Mouse (Mus musculus) gastrocnemius, postnatal 4 days (tissue): ENCODE results near the gene Itpr2. TPM values are rescaled to one million over a fixed set of nuclear protein-coding genes. Genes with fewer than 3 reads are reported as not detected.

Experiments used
- DNase-seq, 2 experiments: peaks; one replicate each; pipeline ENCODE4 v3.0.0; 2021 to 2022; ENCODE audit warnings: low spot score in 2 of 2, mixed read lengths in 2 of 2
- total RNA-seq, 2 experiments: library from RNA; stranded (reverse); gene quantifications; 2 replicates each; pipeline ENCODE4 v1.2.3; 2021

The Itpr2 gene
- total RNA-seq, 2 experiments from 2014 or later = 18.9 to 22.3 TPM

- DNase-seq = no peak
These were observed 130.5 kb downstream of the Itpr2 start for GRCm38 (mm10) chr6:146371511-146371910.

DNA sequence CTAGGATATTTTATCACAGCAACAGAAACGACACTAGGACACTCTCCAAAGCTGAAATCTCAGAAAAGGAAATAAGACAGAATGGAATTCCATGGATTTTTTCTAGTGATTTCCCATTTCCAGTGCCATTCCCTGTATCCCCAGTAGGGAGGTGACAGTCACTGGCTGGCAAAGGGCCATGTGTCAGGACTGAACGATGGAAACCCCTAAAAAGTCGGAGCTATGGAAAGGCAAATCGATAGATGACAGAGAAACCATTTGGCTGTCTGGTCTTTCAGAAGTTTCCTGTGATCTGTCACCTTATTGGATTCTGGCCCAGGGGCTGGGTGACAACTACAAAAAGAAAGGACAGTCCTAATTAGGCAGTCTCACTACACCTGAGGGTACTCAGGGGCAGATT is 135.8 kb downstream of the Itpr2 start:
- no peak for DNase-seq

GRCm38 (mm10) chr6:146357911-146358310 is 144.1 kb downstream of the Itpr2 start:
- DNase-seq = peak in 1 of 2 experiments; percentile 14

- no peak for DNase-seq
These were observed 149.7 kb downstream of the Itpr2 start for GRCm38 (mm10) chr6:146352258-146352805.

DNA sequence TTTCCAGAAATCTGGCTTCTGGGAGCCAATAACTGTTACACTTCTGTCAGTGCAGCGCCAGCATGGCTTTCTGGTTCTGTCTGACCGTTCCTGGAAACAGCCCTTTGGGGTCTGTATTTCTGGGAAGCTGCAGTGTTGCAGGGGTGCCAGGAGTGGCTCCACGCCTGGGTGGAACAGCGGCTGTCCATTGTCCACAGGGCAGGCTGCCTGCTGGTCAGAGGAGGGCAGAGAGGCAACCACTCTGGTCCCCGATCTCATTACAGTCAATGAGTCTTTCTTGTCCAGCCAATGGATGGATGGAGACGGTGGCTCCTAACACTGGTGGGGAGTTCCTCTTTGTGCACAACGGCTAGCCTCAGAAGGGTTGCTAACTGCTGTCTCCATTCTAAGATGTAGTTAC is 150.2 kb downstream of the Itpr2 start:
- DNase-seq = no peak

DNA sequence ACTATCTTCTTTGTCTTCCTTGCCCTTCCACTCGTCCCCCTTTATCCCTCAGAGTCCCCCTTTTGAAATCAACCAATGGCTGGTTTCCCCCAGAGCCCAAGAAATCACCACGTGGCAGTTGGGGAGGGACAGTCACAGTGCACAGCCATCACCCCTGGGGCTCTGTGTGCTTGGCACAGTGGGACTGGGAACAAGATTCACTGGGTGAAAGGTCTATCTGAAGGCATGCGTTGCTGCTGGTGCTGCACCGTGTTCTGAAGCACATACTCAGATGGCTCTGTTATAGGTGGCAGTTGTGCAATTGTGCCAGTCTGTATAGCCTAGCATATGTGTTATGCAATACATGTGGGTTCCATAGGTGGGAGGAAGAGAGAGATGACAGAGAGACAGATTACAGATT is 154.5 kb downstream of the Itpr2 start:
- no peak for DNase-seq

DNA sequence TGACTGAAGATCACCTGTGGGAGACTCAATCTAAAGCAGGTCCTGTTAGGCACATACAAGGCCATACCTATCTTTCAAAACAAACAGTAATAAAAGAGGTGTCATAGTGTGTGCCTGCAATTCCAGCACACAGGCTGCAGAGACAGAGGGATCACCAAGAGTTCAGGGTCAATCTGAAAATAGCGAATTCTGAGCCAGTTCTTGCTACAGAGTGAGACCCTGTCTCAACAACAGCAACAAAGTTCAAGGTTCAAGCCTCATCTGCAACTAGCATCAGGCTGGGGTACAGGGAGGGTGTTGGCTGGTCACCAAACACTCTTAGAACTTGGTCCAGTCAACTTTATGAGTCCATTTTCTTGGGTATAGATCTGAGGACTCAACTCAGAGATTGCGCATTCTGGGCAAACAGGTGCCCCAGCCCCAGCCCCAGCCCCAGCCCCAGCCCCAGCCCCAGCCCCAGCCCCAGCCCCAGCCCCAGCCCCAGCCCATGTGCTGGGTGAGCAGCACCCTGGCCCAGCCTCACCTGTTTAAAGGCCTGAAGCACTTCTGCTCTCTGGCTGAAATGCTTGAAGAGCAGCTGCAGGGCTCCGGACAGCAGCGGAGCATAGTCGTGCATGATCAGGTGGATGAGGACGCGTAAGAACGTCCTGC is 155.4 kb downstream of the Itpr2 start:
- no peak for DNase-seq

GRCm38 (mm10) chr6:146344732-146345131 is 157.3 kb downstream of the Itpr2 start:
- DNase-seq = no peak

DNA sequence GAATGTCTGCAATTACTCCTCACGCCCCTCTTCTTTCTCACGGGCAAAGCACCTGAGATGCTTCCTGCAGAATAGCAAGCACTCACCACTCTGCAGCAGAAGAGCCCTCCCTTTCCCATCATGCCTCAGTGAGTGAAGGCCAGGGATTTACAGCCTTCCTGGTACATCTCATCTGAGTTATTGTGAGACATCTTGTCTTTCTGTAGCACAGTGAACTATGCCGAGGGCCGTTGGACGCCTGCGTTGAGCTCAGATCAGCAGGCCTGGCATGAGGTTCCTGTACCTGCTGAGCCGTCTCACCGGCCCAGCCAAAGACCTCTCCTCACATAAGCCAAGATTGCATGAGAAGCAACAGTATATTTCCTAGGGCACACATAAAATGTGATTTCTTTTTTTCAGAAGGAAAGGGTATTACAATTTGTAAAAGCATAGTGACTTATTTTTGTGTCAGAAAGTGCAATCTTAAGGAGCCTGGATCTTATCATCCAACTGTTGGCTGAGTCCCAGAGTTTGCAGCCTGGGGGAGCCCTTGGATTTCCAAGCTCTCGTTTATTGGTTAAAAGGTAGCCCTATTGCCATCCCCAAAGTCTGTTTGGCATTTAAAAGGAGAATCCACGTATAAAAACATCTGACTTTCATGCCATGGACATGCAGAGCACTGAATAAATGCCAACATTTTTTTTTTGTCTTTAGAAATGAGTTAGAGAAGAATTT is 158.2 kb downstream of the Itpr2 start:
- no peak for DNase-seq

DNA sequence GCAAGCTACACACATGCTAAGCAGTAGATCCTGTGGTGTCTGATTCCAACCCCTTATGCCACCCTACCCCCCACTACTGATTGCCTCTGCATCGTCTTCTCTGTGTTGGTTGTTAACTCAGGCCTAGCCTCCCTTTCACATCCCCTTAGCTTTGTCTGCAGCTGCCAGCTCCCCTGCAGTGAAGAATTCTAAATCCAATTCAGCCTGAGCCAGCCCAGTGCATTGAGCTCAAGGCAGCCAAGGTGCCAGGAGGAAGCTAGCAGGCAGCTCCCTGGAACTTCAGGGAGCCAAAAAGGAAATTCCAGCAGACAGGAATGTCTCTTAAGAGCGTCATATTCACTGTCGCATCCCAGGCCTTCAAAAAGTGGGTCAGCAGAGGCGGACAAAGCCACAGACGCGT is 159.0 kb downstream of the Itpr2 start:
- DNase-seq = no peak

DNA sequence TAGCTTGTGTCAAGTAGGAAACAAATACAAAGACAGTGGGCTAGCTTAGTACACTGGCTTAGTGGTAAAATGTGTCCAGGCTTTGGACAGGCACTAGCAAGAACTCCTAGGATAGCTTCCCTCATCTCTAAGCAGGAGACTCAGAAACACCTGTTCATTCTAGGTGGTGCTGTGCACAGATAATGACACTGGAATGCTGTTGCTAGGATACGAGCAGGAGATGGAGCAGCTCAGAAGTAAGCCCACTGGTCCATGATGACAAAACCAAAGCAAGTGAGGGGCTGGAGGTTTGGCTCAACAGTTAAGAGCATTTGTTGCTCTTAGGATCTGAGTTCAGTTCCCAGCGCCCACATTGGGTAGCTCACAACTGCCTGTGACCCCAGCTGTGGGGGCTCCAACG is 160.1 kb downstream of the Itpr2 start:
- DNase-seq = no peak

GRCm38 (mm10) chr6:146341413-146341812 is 160.6 kb downstream of the Itpr2 start:
- DNase-seq = no peak

GRCm38 (mm10) chr6:146340951-146341350 is 161.1 kb downstream of the Itpr2 start:
- DNase-seq = no peak

GRCm38 (mm10) chr6:146339779-146340178 is 162.2 kb downstream of the Itpr2 start:
- DNase-seq = peak; percentile 27 to 56

DNA sequence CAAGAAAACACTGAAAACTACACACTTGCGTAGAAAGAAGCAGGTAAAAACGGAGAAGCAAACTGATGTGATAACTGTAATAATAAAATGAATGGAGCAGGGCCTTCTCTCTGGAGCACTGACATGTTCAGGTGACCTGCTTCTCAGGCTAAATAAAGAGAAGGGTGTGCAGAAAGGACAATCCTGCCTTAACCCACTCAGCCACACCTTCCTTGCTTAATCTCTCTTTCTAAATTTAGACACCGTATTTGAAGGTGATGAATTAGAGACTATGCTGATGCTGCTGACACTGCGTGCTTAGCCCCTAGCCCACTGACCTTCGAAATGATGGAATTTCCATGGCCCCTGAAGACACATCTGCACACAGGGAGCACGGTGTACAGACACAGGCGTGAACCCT is 164.8 kb downstream of the Itpr2 start:
- no peak for DNase-seq

DNA sequence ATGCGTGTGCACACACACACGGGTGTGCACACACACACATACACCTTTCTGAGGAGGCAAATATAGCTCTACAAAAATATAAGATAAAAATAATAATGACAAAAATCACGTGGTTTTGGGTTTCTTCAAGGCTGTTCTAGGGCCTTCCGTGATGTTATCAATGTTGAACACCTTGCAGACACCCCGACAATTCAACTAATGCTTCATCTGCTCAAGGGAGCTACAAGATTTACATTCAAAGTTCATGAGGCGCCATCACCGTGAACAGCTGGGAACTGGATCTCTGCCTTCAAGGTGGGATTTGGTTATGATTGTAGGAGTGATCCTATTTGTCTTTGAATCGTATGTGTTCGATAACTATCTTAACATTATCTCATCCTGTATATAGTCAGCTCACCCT is 166.8 kb downstream of the Itpr2 start:
- DNase-seq = no peak

DNA sequence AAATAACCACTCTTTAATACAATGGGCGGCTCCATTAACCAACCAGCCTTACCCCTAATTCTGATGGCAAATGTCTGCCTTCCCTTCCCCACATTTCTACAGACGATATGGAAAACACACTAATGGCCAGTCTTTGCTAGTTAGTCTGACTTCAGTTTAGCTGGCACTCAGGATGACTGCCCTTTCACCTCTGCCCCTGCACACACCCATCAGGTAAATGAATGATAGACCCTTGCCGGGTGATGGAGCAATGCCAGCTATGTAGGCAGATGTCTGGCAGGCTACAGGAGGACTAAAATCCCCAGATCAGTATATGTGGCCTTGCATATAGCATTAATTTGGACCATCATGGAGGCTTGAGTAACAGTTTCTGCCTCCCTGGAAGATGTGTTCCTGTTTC is 168.5 kb downstream of the Itpr2 start:
- no peak for DNase-seq

GRCm38 (mm10) chr6:146331017-146331669 is 170.9 kb downstream of the Itpr2 start:
- DNase-seq = no peak

DNA sequence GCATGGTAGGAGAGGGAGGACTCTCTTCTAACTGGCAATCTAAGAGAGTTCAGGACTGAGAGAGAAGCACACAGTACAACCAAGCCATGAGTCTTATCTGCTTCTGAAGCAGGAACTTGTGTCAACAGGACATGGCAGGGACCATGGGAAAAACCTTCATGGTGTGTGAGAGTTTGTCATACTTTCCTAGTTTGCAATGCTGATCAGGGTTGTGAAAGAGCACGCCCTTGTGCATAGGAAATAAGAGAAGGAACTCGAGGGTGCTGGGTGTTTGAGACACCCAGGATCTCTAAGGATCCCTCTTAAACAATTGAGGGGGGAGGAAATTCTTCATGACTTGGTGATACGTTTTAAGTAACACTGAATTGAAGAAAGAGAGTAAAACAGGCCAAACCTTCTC is 172.9 kb downstream of the Itpr2 start:
- DNase-seq = no peak

GRCm38 (mm10) chr6:146326631-146327030 is 175.4 kb downstream of the Itpr2 start:
- DNase-seq = no peak

DNA sequence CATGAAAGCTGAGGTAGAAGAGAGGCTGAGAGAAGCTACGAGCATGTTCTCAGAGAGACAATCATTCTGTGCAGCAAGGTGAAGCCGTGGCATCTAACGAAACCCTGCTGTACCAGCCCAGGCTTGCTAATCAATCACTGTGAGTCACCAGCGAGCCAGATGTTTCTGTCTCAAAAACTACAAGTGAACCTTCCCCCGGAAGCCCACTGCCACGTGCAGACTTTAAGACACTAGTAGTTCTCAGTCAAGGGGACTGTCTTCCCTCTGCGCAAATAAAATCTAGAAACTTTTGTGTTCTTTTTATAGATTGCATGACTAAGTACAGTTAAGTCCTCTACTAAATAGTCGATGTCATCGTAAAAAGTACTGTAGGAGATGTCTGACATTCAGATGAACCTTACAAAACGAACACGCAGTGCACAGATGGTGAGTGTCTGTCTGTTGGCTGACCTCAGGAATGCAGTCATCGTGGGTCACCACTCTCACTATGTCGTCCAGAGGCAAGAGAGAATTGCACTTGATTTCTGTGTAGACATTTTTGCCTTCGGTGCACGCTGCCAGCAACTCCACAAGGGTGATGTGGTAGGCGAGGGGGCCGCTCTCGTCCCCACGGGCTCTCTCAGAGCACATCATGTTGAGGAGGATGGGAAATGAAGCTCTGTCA is 177.3 kb downstream of the Itpr2 start:
- no peak for DNase-seq

GRCm38 (mm10) chr6:146322555-146322954 is 179.5 kb downstream of the Itpr2 start:
- no peak for DNase-seq
